Mouse (Mus musculus) C2C12 (cell line): ENCODE measurements around the gene Spns2.
"Not testable (repeated sequence)": the region's sequence is repeated elsewhere in the genome, so short reads cannot be mapped to it uniquely, and the experiment has no call there.

ENCODE experiments used
- CEBPB ChIP-seq: IDR thresholded peaks from one replicate; pipeline ENCODE4 v1.6.1; 2011; ENCODE audit warnings: low read depth, mild to moderate bottlenecking, control low read depth, moderate library complexity
- CTCF ChIP-seq: IDR thresholded peaks from one replicate; pipeline ENCODE4 v1.5.1; 2011; ENCODE audit not compliant: control insufficient read depth, insufficient read depth, insufficient read length
- FOSL1 ChIP-seq: IDR thresholded peaks from one replicate; pipeline ENCODE4 v1.8.0; 2011; ENCODE audit warnings: mild to moderate bottlenecking, low read length; ENCODE audit not compliant: poor library complexity, insufficient read depth, severe bottlenecking
- MAX ChIP-seq: IDR thresholded peaks from one replicate; pipeline ENCODE4 v1.6.1; 2011; ENCODE audit warnings: mild to moderate bottlenecking, control low read depth
- MYOG ChIP-seq: IDR thresholded peaks from one replicate; pipeline ENCODE4 v1.6.1; 2011; ENCODE audit not compliant: control insufficient read depth, insufficient read length; ENCODE audit errors: extremely low read depth

- not testable (repeated sequence) for TF ChIP-seq CTCF, MYOG, MAX, CEBPB, FOSL1
Measured at GRCm38 (mm10) chr11:72440597-72440964, 49.1 kb downstream of the Spns2 start.
